ENCODE assay signal across 21 mouse cellular contexts in the genomic region with DNA sequence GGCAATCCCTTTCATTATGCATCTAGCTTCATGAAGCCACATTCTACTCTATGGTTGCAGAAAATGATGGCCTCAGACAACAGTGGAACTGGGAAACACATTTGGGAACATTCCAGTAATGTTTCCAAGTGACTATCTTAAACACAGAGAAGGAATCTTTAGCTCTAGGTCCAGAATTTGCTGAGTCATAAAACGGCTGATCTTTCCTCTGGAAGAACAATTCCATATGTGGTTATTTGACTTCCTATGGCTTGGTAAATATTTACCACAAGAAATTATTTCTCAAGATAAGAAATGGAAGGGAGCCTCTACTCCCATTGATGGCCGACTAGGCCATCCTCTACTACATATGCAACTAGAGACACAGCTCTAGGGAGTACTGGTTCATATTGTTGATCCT. TPM values are rescaled to one million over a fixed set of nuclear protein-coding genes. Genes with fewer than 3 reads are reported as not detected.
A peak's percentile ranks its signal among the peaks of the same experiment; 100 is the strongest.
DNase-seq lines count a peak whose midpoint lies in the region; ATAC-seq lines count a peak whose summit lies in the region.
"Had no signal": no experiment of that assay in that cellular context is flagged by ENCODE, and none has a peak within 500 bp of the region (broad histone marks: within the 10 kb centered on the region; RNA-seq: fewer than 3 reads in every experiment).

No protein-coding gene starts in this region.

- ATAC-seq in granulocyte monocyte progenitor cell, adult 5-6 weeks (replicated peaks; ENCODE audit: poor library complexity, severe bottlenecking) = peak; percentile 48
- ATAC-seq: CD4-positive, CD25-positive, alpha-beta regulatory T cell, adult 4 months; forebrain, embryonic 13.5 days; forebrain, embryonic 15.5 days; forebrain, postnatal 0 days had no signal

- intact Hi-C loops in left cerebral cortex, postnatal 36 days (cut with DNase I) = no loop called here

- DNase-seq in 3T3-L1 (ENCODE audit: low read depth, low spot score) = peak; percentile 50
- peak; percentile 16 for DNase-seq in NIH3T3 (ENCODE audit: low read depth)
- no peak for DNase-seq in left cerebral cortex, adult 18-20 months (ENCODE audit: low spot score in 2 of 2)
- no peak for DNase-seq in left cerebral cortex, postnatal 36 days (ENCODE audit: low spot score in 2 of 2)
- no peak for DNase-seq in layer of hippocampus, adult 8-10 months (ENCODE audit: low spot score in 2 of 2)
- DNase-seq: adrenal gland, adult 2 months; adrenal gland, postnatal 10 days; adrenal gland, postnatal 25 days; B cell, adult 2 months; cerebellum, adult 11 months; cerebellum, adult 18-20 months; cerebellum, adult 8-10 months; cerebellum, adult 9-11 months; cerebellum, postnatal 14 days; cerebellum, postnatal 36 days; forebrain, postnatal 0 days had no signal

RNA-seq across cellular contexts. Expression of gene Cd163, which starts 48.8 kb away (rescaled TPM):
- total RNA-seq in granulocyte monocyte progenitor cell, adult 5-6 weeks (2014; fragmentation: Nextera tagmentation) = 1.2 and 2.9 TPM in 2 replicates
- total RNA-seq in granulocyte monocyte progenitor cell, adult 5-6 weeks (2017) = 2.3 and 2.4 TPM in 2 replicates
- 1 to 10 TPM; 1.6 to 1.7 TPM for total RNA-seq in left cerebral cortex, adult 18-20 months (2021)
- 1 to 10 TPM; 1.7 to 4.5 TPM for total RNA-seq in left cerebral cortex, postnatal 36 days (2021)
- 1 to 10 TPM; 2.1 to 2.8 (median 2.4) TPM for total RNA-seq in layer of hippocampus, adult 8-10 months (2022)
- total RNA-seq: CH12.LX had no signal

Comparison
In these comparisons a context has a peak if more than half of its experiments do, and no peak if none do; other contexts are left out.
1. DNase-seq: peak in 3T3-L1 (single experiment) and NIH3T3 (single experiment); none in left cerebral cortex, adult 18-20 months (0 of 2), left cerebral cortex, postnatal 36 days (0 of 2) and layer of hippocampus, adult 8-10 months (0 of 2).